Mouse (Mus musculus): ENCODE results near the gene Gm5934. TPM values are rescaled to one million over a fixed set of nuclear protein-coding genes. Genes with fewer than 3 reads are reported as not detected.
"Not testable (repeated sequence)": the region's sequence is repeated elsewhere in the genome, so short reads cannot be mapped to it uniquely, and the experiment has no call there.

Gm5934 gene
- not detected in 2 replicates for polyA plus RNA-seq (2015; fragmentation: Nextera tagmentation; extraction: Ambion mirVana)

- not testable (repeated sequence) for H3K27me3 ChIP-seq; H3K9me3 ChIP-seq; H3K4me1 ChIP-seq (replicated peaks); H3K4me2 ChIP-seq; H3K9ac ChIP-seq; H3K36me3 ChIP-seq; H3K4me3 ChIP-seq; ATAC-seq (ENCODE audit: low FRiP score, low read depth); H3K27ac ChIP-seq (replicated peaks)
- 85% methylated on average over 5 of the region's 5 CpGs for WGBS
These were observed at the start of gene Gm5934 for GRCm38 (mm10) chrX:24500660-24501059. TSS of gene Gm5934 (minus strand) at chrX:24500760.

Other genes starting within 250 kb of the Gm5934 start
- gene Gm4297, start 74.1 kb upstream of the Gm5934 start, polyA plus RNA-seq (2015; fragmentation: Nextera tagmentation; extraction: Ambion mirVana) = not detected in 2 replicates

Measured in hindbrain, embryonic 15.5 days (tissue).